Mouse (Mus musculus): ENCODE results near the gene Pamr1. TPM values are rescaled to one million over a fixed set of nuclear protein-coding genes. Genes with fewer than 3 reads are reported as not detected.

The Pamr1 gene
- total and polyA plus RNA-seq, 3 experiments, result not detected

DNA sequence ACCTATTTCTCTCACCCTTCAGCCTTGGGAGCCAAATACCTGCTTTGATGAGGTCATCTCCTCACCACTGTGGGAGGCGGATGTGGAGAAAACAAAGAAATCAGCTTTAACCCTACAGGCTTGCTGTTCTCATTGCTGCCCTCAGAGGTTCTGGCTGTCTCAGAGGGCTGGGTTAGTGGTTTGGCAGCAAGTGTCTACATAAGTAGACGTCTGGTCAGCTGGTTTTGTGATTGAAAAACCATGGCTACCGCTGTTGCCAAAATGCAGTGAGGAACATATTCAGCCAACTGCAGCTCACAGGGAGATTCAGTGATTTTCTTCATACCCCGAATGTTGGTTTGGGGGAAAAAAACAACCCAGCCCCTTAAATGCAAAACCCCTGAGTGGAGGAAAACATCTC is 7.3 kb downstream of the Pamr1 start:
- DNase-seq (ENCODE audit: low read depth, low spot score), result no peak
- Histone ChIP-seq H3K4me1 (ENCODE audit: control insufficient read depth in 1 of 2, insufficient read depth in 2 of 2, low read length in 2 of 2) (no peaks in the 10 kb centered on the region), H3K79me2 (ENCODE audit: control insufficient read depth, insufficient read depth, low read length, poor library complexity) (no peaks in the 10 kb centered on the region), H3K9ac (ENCODE audit: control insufficient read depth, low read depth, low read length, poor library complexity, severe bottlenecking) (no peak overlapping the region), H3K27ac (ENCODE audit: control insufficient read depth, low read depth, low read length) (no peak overlapping the region), H3K9me3 (replicated peaks; ENCODE audit: insufficient read depth, low read length) (no peaks in the 10 kb centered on the region), H3K27me3 (ENCODE audit: control insufficient read depth in 1 of 2, insufficient read depth in 2 of 2, low read length in 2 of 2) (peaks cover 5 to 12% of the 10 kb centered on the region in 2 experiments), H3K4me3 (ENCODE audit: control insufficient read depth in 1 of 2, insufficient read depth in 1 of 2, low read depth in 2 of 2, low read length in 2 of 2) (no peak overlapping the region), H3K36me3 (ENCODE audit: control insufficient read depth in 1 of 2, insufficient read depth in 2 of 2, low read length in 2 of 2) (no peaks in the 10 kb centered on the region)
- TF ChIP-seq USF2 (IDR thresholded peaks at IDR 0.05; ENCODE audit: borderline replicate concordance in 1 of 2, insufficient read depth in 1 of 2, low read depth in 1 of 2, low read length in 2 of 2) (no peak), POLR2AphosphoS5 (IDR thresholded peaks at IDR 0.05; ENCODE audit: borderline replicate concordance, low read depth, low read length) (no peak), GABPA (IDR thresholded peaks at IDR 0.05; ENCODE audit: low read depth, low read length) (no peak), JUND (IDR thresholded peaks at IDR 0.05; ENCODE audit: low read depth, low read length) (no peak)

GRCm38 (mm10) chr2:102558965-102559364 is 9.2 kb downstream of the Pamr1 start:
- no peak overlapping the region for H3K9ac ChIP-seq (ENCODE audit: control insufficient read depth, low read depth, low read length, poor library complexity, severe bottlenecking)
- H3K9me3 ChIP-seq (replicated peaks; ENCODE audit: insufficient read depth, low read length), result no peaks in the 10 kb centered on the region
- no peaks in the 10 kb centered on the region for H3K4me1 ChIP-seq (ENCODE audit: control insufficient read depth in 1 of 2, insufficient read depth in 2 of 2, low read length in 2 of 2)
- no peaks in the 10 kb centered on the region for H3K79me2 ChIP-seq (ENCODE audit: control insufficient read depth, insufficient read depth, low read length, poor library complexity)
- TF ChIP-seq MYC (IDR thresholded peaks at IDR 0.05; ENCODE audit: low read depth, low read length) (no peak), POLR2A (IDR thresholded peaks at IDR 0.05; ENCODE audit: control insufficient read depth in 1 of 2, insufficient read depth in 1 of 2, low read depth in 1 of 2, low read length in 2 of 2, poor library complexity in 1 of 2) (no peak), UBTF (IDR thresholded peaks at IDR 0.05; ENCODE audit: borderline replicate concordance, insufficient read depth, low read depth, low read length) (no peak), RCOR1 (IDR thresholded peaks at IDR 0.05; ENCODE audit: low read depth, low read length) (no peak), MAX (IDR thresholded peaks at IDR 0.05; ENCODE audit: low read length) (no peak), NELFE (IDR thresholded peaks at IDR 0.05; ENCODE audit: low read depth, low read length) (no peak), MYB (IDR thresholded peaks at IDR 0.05; ENCODE audit: low read depth, low read length) (no peak), JUND (IDR thresholded peaks at IDR 0.05; ENCODE audit: low read depth, low read length) (no peak), GATA1 (IDR thresholded peaks at IDR 0.05; ENCODE audit: low read depth, low read length) (no peak), MEF2A (IDR thresholded peaks at IDR 0.05; ENCODE audit: extremely low read depth, insufficient replicate concordance, low read depth, low read length, poor library complexity, severe bottlenecking) (no peak), POLR2AphosphoS5 (IDR thresholded peaks at IDR 0.05; ENCODE audit: borderline replicate concordance, low read depth, low read length) (no peak), TAL1 (IDR thresholded peaks at IDR 0.05; ENCODE audit: low read length) (no peak), ETS1 (IDR thresholded peaks at IDR 0.05; ENCODE audit: low read depth, low read length) (no peak), GABPA (IDR thresholded peaks at IDR 0.05; ENCODE audit: low read depth, low read length) (no peak), SIN3A (IDR thresholded peaks at IDR 0.05; ENCODE audit: low read length) (no peak)
- H3K4me3 ChIP-seq (ENCODE audit: control insufficient read depth in 1 of 2, insufficient read depth in 1 of 2, low read depth in 2 of 2, low read length in 2 of 2), result no peak overlapping the region
- DNase-seq (ENCODE audit: low read depth, low spot score), result no peak
- H3K36me3 ChIP-seq (ENCODE audit: control insufficient read depth in 1 of 2, insufficient read depth in 2 of 2, low read length in 2 of 2), result no peaks in the 10 kb centered on the region
- H3K27ac ChIP-seq (ENCODE audit: control insufficient read depth, low read depth, low read length), result no peak overlapping the region
- H3K27me3 ChIP-seq (ENCODE audit: control insufficient read depth in 1 of 2, insufficient read depth in 2 of 2, low read length in 2 of 2), result peaks cover 5 to 12% of the 10 kb centered on the region in 2 experiments

Data from MEL (cell line).